Mouse (Mus musculus) embryo, embryonic 9.5 days (tissue): ENCODE data around the gene Ppcdc.
A peak's percentile ranks its signal among the peaks of the same experiment; 100 is the strongest.
"Not testable (repeated sequence)": the region's sequence is repeated elsewhere in the genome, so short reads cannot be mapped to it uniquely, and the experiment has no call there.

Source experiments
- DNase-seq: peaks from one replicate; pipeline ENCODE4 v3.0.0-alpha.2; 2017; ENCODE audit errors: extremely low spot score

Gene Ppcdc

GRCm38 (mm10) chr9:57428391-57428790 lies 11.5 kb downstream of the Ppcdc start:
- no peak for DNase-seq

GRCm38 (mm10) chr9:57427937-57428336 lies 12.0 kb downstream of the Ppcdc start:
- no peak for DNase-seq

- DNase-seq = not testable (repeated sequence)
Measured at GRCm38 (mm10) chr9:57427123-57427522, 12.8 kb downstream of the Ppcdc start.

DNA sequence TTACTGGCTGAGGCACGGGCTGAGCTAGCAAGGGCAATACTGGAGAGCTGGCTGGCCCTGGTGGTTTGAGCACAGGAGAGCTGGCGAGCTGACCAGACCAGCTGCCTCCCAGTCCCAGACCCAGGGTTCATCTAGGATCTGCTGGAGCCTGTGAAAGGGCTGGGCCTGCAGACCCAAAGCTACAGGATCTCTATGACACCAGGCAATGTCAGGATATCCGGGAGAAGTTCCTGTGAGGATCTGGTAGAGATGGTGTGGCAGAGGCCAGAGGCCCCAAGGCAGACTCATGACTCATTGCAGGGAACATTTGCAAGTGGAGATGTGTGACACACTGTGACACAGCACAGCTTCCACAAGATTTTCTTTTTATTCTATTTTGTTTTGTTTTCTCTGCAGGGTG lies 14.8 kb downstream of the Ppcdc start:
- DNase-seq = no peak

DNA sequence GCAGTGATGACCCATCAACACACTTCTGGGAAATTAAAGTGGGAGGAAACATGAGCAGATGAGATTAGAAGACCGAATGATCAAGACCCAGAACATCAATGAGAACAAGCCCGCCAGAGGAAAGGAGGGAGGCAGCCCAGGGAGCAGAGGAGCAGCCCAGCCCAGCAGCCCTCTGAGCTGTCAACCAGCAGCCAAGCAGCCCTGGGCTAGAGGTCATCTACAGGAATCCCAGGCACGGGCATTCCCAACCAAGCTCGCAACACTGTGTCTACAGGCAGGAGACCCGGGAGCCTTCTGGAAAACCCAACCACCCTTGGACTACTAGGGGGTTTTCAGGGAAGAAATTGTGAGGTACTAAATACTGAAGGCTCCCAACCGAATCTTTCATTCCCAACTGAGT lies 15.9 kb downstream of the Ppcdc start:
- no peak for DNase-seq

GRCm38 (mm10) chr9:57421688-57422111 lies 18.2 kb downstream of the Ppcdc start:
- no peak for DNase-seq

GRCm38 (mm10) chr9:57421121-57421571 lies 18.8 kb downstream of the Ppcdc start:
- no peak for DNase-seq

DNA sequence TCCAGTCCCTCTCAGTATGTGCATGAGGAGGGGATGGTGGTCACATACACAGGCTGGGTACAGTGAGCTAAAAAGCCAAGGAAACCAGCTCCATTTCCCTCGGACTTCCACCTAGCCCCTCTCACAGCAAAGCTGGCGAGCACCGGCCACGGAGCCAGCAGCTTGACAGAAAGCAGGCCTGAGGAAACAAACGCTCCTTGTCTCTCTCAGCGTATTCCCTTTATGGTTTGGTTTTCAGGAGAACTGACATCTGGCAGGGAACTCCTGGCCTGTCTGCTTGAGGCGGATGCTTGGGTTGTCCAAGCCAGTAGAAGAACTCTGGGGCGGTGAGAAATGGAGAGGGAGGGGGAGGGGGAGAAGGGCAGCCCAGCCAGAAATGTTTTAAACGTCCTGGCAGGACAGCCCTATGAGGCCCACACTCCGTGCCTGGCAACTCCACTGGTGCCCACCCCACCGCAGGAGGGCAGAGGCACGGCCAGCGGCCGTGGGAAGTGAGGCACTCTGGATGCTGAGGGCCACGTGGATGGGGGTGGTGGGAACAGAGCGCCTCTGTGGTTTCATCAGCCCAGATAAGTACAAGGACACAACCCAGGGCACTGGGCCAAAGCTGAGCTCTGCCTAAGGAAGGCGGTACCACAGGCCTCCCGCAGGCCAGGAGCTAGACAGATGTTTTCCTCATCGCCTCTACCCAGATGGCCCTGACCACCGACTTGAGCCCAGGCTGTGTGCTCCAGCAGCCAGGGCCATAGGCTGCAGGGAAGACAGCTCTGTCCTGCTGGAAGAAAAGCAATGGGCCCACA lies 19.4 kb downstream of the Ppcdc start:
- peak; percentile 54 for DNase-seq

GRCm38 (mm10) chr9:57419521-57420267 lies 20.2 kb downstream of the Ppcdc start:
- no peak for DNase-seq

- DNase-seq = no peak
Measured at GRCm38 (mm10) chr9:57417341-57417740, 22.6 kb downstream of the Ppcdc start.

- no peak for DNase-seq
Measured at GRCm38 (mm10) chr9:57407120-57407905, 32.6 kb downstream of the Ppcdc start.

- DNase-seq = no peak
Measured at GRCm38 (mm10) chr9:57406395-57406794, 33.5 kb downstream of the Ppcdc start.

DNA sequence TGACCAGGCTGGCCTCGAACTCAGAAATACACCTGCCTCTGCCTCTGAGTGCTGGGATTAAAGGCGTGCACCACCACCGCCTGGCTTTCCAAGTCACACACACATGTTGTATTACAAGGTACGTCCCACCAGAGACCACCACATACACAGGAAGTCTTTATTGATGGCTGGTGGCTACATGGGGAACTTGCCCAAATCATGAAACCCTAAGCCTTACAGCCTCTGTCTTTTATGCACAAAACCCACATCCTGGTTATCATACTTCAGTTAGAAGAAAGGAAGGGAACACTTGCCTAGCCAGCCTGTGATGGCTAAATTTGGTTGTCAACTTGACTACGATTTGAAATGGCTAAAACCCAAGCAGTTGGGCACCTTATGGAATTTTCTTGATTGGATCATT lies 35.9 kb downstream of the Ppcdc start:
- DNase-seq = no peak

DNA sequence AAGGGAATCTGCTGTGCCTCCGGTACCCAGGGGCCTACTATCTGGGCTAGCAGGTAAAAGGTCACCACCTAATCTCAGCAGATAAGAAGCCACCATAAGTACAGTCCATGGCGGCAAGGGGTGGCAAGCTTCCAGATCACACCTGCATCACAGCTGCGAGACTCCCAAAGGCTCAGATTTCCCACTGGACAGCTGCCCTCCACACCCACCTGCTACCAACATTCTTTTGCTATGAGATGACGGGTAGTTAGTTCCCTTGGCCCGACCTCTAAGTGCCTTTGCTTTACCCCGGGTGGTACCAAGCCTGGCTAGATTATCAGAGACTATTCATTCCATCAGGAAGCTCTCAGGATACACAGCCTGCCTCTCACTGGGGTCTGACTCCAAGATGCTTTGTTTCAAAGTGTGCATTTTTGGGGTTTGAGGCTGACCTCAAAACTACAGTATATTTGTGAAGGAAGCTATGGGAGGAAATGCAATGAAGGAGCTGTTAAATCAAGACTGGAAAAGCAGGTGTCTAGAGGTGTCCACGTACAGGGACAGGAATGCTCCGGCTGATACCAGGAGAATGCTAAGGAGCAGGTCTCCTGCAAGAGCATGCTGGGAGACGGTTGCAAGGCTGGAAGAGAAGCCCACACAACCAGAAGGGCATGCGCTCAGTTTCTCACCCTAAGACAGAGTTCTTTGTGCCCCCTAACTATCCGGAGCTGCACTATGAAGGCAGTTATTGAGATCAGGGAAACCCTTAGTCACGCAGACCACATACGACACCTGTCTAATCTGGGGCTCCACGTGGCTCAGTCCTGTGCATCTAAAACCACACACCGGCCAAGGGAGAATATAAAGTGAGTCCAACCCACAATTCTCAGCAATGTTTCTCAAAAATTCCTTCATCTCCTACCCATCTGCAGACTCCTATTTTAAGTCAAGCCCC lies 37.3 kb downstream of the Ppcdc start:
- no peak for DNase-seq

DNA sequence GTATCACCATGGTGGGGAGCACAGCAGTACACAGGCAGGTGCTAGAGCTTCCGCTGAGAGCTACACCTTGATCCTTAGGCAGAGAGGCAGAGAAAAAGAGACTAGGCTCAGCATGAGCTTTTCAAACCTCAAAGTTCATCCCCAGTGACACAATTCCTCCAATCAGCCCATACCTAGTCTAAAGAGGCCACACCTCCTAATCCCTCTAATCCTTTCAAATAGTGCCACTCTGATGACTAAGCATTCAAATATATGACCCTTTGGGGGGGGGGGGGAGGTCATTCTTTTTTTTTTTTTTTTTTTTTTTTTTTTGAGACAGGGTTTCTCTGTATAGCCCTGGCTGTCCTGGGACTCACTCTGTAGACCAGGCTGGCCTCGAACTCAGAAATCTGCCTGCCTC lies 41.2 kb downstream of the Ppcdc start:
- DNase-seq = no peak

DNA sequence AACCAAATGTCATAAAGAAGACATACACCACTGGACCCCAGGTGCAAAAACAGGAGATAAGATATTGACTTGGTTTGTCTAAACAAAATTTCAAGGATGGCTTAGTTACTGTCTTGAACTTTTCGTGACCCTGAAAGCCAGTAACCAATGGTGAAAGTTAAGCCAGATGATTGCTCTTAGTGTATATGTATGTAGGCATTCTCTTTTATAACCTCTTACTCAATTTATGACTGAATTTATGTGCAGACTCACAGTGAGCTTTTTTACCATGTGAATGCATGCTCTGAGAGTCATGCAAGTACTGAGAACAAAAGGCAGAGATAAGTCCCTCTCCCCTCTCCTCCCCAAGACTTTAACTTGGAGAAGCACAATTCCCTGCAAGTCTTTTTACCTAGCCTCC lies 47.0 kb downstream of the Ppcdc start:
- DNase-seq = no peak

GRCm38 (mm10) chr9:57390869-57391268 lies 49.1 kb downstream of the Ppcdc start:
- DNase-seq = no peak

GRCm38 (mm10) chr9:57389131-57389530 lies 50.8 kb downstream of the Ppcdc start:
- DNase-seq = no peak

DNA sequence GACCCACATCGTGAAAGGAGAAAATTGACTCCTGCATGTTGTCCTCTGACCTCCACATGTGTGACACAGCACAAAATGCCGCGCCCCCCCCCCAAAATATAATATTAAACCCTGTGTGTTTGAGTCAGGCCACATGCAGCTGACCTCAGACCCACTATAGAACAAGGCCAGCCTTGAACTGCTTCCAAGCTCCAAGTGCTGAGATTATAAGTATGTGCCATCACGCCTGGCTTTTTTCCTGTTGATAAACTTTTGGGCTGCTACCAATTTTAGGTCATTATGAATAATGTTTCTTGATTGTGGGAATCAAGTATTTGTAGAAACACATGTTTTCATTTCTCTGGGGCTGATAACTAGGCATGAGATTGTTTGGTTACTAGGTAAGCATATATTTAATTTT lies 53.0 kb downstream of the Ppcdc start:
- DNase-seq = no peak

DNA sequence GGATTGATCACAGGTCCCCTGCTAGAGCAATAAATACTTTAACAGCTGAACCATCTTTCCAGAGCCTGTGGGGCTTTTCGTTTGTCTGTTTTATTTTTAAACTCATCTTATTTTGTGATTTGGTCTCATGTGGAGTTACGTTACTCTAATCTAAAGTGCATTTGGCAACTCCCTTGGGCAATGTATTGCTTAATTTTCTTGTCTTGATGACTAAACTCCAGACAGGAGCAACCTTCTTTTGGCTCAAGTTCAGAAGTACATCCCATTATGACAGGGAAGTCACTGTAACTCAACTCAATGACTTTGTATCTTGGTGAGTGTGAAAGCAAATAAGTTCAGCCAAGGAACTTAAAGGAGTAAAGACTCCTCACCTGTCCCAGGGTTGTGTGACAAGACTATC lies 55.3 kb downstream of the Ppcdc start:
- DNase-seq = no peak

DNA sequence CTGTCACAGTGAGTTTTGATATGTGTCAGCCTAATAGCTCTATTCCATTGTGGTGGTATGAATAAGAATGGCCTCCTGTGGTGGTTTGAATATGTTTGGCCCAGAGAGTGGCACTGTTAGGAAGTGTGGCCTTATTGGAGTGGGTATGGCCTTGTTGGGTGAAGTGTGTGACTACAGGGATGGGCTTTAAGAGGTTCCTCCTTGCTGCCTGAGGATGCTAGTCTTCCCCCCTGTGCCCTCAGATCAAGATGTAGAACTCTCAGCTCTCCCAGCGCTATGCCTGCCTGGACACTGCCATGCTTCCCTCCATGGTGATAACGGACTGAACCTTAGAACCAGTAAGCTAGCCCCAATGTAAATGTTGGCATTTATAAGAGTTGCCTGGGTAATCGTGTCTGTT lies 78.9 kb downstream of the Ppcdc start:
- DNase-seq = no peak
